Mouse (Mus musculus) stomach, postnatal 0 days (tissue): ENCODE measurements around the gene Dync1li2.

Experiments used
- CTCF ChIP-seq: IDR thresholded peaks from 2 replicates; pipeline ENCODE4 v1.5.1; 2016; ENCODE audit warnings: antibody characterized with exemption, low read depth, mild to moderate bottlenecking, moderate library complexity
- EP300 ChIP-seq: optimal IDR thresholded peaks from 2 replicates; pipeline ENCODE3; 2016; ENCODE audit warnings: antibody characterized with exemption

DNA sequence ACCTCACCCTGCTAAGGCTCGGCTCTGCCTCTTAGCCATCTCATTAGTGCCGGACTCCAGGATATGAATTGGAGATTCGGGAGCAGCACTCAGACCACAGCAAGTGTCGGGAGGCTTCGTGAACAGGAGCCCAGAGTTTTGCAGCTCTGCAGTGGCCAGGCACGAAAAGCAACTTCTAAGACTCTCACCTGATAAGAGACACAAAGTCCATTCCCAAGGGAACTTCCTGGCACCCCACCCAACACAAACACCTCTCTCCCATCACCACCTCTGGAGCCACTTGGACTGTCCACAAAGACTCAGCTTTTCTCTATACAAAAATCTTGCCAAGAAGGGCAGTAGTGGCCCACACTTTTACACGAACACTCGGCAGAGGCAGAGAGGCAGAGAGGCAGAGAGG lies 52.6 kb downstream of the Dync1li2 start:
- no peak for TF ChIP-seq CTCF
- TF ChIP-seq EP300 = no peak
